Mouse (Mus musculus): ENCODE measurements at regions not wholly inside any gene's neighbourhood (a gene's known extent, or its start where the extent isn't known, plus 50 kb on each side); places are given as distances from the start of the nearest gene placed in this dataset.

GRCm38 (mm10) chr15:69326537-69326936 is 2825.8 kb upstream of the Lrrc6 start:
- peak; percentile 43 for TF ChIP-seq CTCF (IDR thresholded peaks at IDR 0.05; ENCODE audit: low read depth)
- no peak for TF ChIP-seq EP300 (IDR thresholded peaks at IDR 0.05; ENCODE audit: low read depth)
